Mouse (Mus musculus) stomach, embryonic 15.5 days (tissue): ENCODE measurements around the gene Elmod1. TPM values are rescaled to one million over a fixed set of nuclear protein-coding genes. Genes with fewer than 3 reads are reported as not detected.

ENCODE experiments used
- ATAC-seq: fragments of 200-750 bp; cut with Nextera tagmentation; 2 replicates; pipeline ENCODE4 v1.8.0; 2017; ENCODE audit warnings: low read depth, moderate number of reproducible peaks, moderate TSS enrichment; ENCODE audit not compliant: insufficient read depth, low FRiP score
- H3K27ac ChIP-seq: fragments of 300-500 bp; sonication (generic); 2 replicates; pipeline ENCODE4 v1.5.1; 2015; ENCODE audit warnings: mild to moderate bottlenecking, inconsistent platforms
- H3K27me3 ChIP-seq: fragments of 300-500 bp; sonication (generic); replicated peaks from 2 replicates; pipeline ENCODE4 v1.6.1; 2015; ENCODE audit warnings: inconsistent platforms
- H3K36me3 ChIP-seq: fragments of 300-500 bp; sonication (generic); 2 replicates; pipeline ENCODE4 v1.6.1; 2015; ENCODE audit warnings: inconsistent platforms
- H3K4me1 ChIP-seq: fragments of 300-500 bp; sonication (generic); 2 replicates; pipeline ENCODE4 v1.6.1; 2015; ENCODE audit warnings: inconsistent platforms
- H3K4me2 ChIP-seq: fragments of 300-500 bp; sonication (generic); 2 replicates; pipeline ENCODE4 v1.6.1; 2015; ENCODE audit warnings: mild to moderate bottlenecking, inconsistent platforms
- H3K4me3 ChIP-seq: fragments of 300-500 bp; sonication (generic); replicated peaks from 2 replicates; pipeline ENCODE4 v1.5.1; 2015; ENCODE audit warnings: inconsistent platforms
- H3K9ac ChIP-seq: fragments of 300-500 bp; sonication (generic); 2 replicates; pipeline ENCODE4 v1.6.1; 2015; ENCODE audit warnings: inconsistent platforms
- H3K9me3 ChIP-seq: fragments of 300-500 bp; sonication (generic); 2 replicates; pipeline ENCODE4 v1.6.1; 2016; ENCODE audit warnings: inconsistent platforms
- WGBS: fragments of 180-500 bp; shearing (Covaris S2); methylation state at CpG from one replicate; pipeline ENCODE4 v1.1.7; 2015; 5-methylcytosine and 5-hydroxymethylcytosine counted together
- polyA plus RNA-seq: library from polyadenylated mRNA; unstranded; fragments of >200 nt; fragmentation: Nextera tagmentation; extraction: Ambion mirVana; gene quantifications from 2 replicates; pipeline ENCODE4 v1.2.1, GENCODE M21; 2015

The Elmod1 gene
- polyA plus RNA-seq, 1 experiment from 2014 or later, result 0.32 TPM

DNA sequence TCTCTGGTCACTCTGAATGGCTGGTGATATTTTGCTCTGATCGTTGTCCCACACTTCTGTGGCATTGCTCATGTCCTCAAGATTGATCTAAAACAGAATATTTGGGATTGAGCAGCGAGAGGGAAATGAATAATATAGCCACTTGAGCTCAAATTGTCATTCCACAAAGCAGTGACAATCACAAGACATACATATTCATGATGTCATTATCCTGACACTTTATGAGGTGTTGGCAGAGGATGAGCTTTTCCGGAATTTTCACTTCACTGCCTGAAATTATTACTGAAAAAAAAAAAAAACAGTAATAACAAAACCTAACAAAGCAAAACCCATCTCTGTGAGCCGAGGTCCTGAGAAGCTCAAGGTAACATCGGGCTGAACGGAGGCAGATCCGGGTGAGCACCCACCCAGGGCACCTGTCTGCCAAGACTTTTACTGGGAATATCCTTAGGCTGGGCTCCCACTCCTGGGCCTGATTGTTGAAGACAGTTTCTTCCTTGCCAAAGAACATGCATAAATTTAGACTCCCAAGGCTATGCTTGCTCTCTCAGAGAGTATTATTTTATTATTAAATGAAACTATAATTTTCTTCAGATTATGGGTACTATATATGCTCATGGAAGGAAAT, 71.8 kb downstream of the Elmod1 start:
- Histone ChIP-seq H3K9me3 (no peaks in the 10 kb centered on the region), H3K4me1 (no peaks in the 10 kb centered on the region), H3K9ac (no peak overlapping the region), H3K4me2 (no peak overlapping the region), H3K36me3 (no peaks in the 10 kb centered on the region), H3K27ac (no peak overlapping the region), H3K27me3 (no peaks in the 10 kb centered on the region), H3K4me3 (no peak overlapping the region)
- WGBS, result 89% methylated on average over 7 of the region's 7 CpGs
- ATAC-seq, result no peak

DNA sequence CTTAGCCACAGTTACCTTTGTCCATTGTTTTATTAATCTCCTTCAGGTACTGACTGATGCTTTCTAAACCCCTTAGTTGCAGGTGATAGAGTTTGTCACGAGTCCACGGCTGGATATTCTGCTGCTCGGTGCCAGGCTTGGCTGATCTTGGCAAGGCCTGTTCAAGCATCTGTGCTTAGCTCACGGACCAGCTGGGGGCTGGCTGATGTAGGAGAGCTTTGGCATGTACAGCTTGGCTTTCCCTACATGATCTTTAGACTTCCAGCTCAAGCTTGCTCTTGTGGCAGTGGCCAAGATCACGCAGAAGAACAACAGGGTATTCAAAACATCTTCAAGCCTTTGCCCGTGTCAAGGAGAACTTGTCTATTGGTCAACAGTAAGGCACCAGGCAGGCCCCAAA, 75.3 kb downstream of the Elmod1 start:
- H3K4me1 ChIP-seq, result no peaks in the 10 kb centered on the region
- H3K9ac ChIP-seq, result no peak overlapping the region
- no peak for ATAC-seq
- H3K36me3 ChIP-seq, result no peaks in the 10 kb centered on the region
- no peaks in the 10 kb centered on the region for H3K9me3 ChIP-seq
- WGBS, result 82% methylated on average over 6 of the region's 6 CpGs
- H3K4me3 ChIP-seq, result no peak overlapping the region
- H3K27ac ChIP-seq, result no peak overlapping the region
- H3K27me3 ChIP-seq, result no peaks in the 10 kb centered on the region
- H3K4me2 ChIP-seq, result no peak overlapping the region

DNA sequence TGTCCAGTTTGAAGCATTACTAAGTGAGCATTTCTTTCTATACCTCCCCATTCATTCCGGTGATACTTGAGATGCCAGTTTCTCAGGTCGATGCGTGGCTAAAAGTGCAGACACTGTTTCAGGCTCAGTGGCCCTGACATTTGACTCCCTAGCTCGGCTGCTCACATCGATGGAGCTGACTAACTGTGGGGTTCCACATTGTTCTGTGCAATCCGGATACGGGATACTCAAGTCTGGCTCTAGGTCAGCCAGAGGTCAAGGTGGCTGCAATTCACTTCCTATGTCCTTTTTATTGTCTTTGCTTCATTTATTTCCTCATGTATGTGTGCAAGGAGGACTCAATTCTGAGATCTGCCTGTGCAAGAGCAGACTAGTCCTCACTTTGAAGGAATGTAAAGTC, 79.3 kb downstream of the Elmod1 start:
- no peak for ATAC-seq
- Histone ChIP-seq H3K36me3 (no peaks in the 10 kb centered on the region), H3K4me2 (no peak overlapping the region), H3K4me1 (no peaks in the 10 kb centered on the region), H3K9me3 (no peaks in the 10 kb centered on the region; the same call in 1 of the 2 replicates), H3K9ac (no peak overlapping the region), H3K4me3 (no peak overlapping the region), H3K27ac (no peak overlapping the region), H3K27me3 (no peaks in the 10 kb centered on the region)
- 72% methylated on average over 7 of the region's 7 CpGs for WGBS

DNA sequence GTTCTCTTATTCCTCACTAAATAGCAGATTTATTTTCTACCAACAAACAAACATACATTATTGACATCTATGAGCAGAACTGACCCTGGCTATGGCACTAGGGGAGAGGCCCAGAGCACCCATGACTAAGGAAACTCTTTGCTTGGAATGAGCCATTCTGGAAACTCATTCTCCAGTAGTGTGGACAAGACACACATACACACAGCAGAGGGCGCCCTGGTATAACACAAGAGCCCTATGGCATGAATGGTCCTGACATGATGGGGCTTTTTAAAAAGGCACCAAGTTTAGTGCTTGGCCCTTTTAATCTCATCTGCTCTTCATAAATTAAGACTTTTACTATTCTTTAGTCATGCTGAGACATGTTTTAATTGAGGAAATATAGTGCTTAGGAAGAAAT, 85.0 kb downstream of the Elmod1 start:
- H3K4me3 ChIP-seq, result no peak overlapping the region
- no peaks in the 10 kb centered on the region; the same call in 1 of the 2 replicates for H3K9me3 ChIP-seq
- H3K4me2 ChIP-seq, result no peak overlapping the region
- 0% methylated on average over 1 of the region's 1 CpGs for WGBS
- no peak overlapping the region for H3K27ac ChIP-seq
- ATAC-seq, result no peak
- no peaks in the 10 kb centered on the region for H3K4me1 ChIP-seq
- H3K9ac ChIP-seq, result no peak overlapping the region
- H3K27me3 ChIP-seq, result no peaks in the 10 kb centered on the region
- H3K36me3 ChIP-seq, result no peaks in the 10 kb centered on the region

DNA sequence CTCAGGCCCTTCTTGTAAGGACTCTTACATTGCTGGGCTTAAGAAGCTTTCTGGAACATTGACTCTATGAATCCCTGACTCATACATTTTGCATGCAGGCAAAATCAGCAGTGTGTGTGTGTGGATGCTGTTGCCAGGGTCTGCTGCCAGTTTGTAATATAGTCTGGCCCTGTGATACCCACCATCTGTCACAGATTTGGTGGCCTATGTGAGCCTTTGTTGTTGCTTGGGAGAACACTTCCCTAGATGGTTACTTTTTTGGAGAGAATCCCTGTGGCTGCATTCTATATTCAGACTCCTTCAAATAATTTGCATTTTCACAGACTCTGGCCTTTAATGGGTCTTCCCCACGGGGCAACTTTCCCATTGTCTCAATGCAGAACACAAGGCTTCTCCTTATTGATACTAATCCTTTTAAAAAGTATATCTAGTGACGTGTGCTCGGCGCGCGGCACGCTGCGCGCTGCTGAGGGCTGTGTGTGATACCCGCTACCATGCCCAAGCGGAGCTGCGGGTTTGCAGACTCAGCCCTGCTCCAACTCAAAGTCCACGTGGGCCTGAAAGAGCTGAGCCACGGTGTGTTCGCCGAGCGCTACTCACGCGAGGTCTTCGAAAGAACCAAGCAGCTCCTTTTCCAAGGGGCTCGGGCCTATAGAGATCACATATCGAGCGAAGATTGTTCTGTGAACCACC, 91.4 kb downstream of the Elmod1 start:
- Histone ChIP-seq H3K9me3 (no peaks in the 10 kb centered on the region), H3K27me3 (no peaks in the 10 kb centered on the region), H3K36me3 (no peaks in the 10 kb centered on the region), H3K4me3 (no peak overlapping the region), H3K9ac (no peak overlapping the region), H3K27ac (no peak overlapping the region), H3K4me2 (no peak overlapping the region), H3K4me1 (no peaks in the 10 kb centered on the region)
- 92% methylated on average over 23 of the region's 23 CpGs for WGBS
- ATAC-seq, result no peak

DNA sequence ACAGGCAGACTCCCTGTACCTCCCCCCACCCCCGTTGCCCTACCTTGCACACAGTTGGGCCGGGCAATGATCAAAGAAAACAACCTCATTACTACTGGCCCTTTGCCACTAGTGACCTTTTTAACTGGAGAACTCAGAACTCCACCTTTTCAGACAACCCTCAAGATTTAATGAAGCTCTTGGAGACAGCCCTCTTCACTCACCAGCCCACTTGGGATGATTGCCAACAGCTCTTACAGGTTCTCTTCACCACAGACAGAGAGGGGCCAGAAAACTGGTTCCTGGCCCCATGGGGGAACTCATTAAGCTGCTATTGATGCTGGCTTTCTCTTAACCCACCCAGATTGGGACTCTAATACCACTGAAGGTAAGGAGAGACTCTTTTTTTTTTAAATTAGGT, 97.7 kb downstream of the Elmod1 start:
- 33% methylated on average over 2 of the region's 2 CpGs for WGBS
- Histone ChIP-seq H3K4me2 (no peak overlapping the region), H3K27ac (no peak overlapping the region), H3K27me3 (no peaks in the 10 kb centered on the region), H3K9ac (no peak overlapping the region), H3K4me3 (no peak overlapping the region), H3K4me1 (no peaks in the 10 kb centered on the region), H3K36me3 (no peaks in the 10 kb centered on the region), H3K9me3 (no peaks in the 10 kb centered on the region)
- ATAC-seq, result no peak

DNA sequence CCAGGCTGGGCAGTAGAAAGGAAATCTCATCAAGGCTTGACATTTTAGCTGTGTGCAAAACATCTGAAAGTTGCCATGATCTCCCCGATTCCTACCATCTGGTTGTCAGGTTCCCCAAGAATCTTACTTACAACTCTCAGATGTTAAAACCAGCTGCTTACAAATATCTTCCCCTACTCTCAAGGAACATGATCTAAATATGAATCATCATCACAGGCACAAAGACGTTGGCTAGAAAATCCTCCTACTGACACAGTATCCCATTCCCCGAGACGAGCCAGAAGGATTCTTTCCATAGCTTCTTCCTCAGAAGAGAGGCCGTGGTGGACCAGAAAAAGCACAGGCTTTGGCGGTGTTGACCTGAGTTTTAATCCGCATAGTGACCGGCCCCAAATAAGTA, 101.9 kb downstream of the Elmod1 start:
- 82% methylated on average over 8 of the region's 8 CpGs for WGBS
- H3K4me3 ChIP-seq, result no peak overlapping the region
- no peak overlapping the region for H3K4me2 ChIP-seq
- H3K4me1 ChIP-seq, result no peaks in the 10 kb centered on the region
- H3K27ac ChIP-seq, result no peak overlapping the region
- H3K36me3 ChIP-seq, result no peaks in the 10 kb centered on the region
- H3K27me3 ChIP-seq, result no peaks in the 10 kb centered on the region
- ATAC-seq, result no peak
- no peaks in the 10 kb centered on the region for H3K9me3 ChIP-seq
- H3K9ac ChIP-seq, result no peak overlapping the region

Other genes with a start within 250 kb of the Elmod1 start
- gene Slc35f2, start 203.8 kb downstream of the Elmod1 start, polyA plus RNA-seq, result 7.9 and 8.4 TPM in 2 replicates
- gene Sln, start 125.1 kb downstream of the Elmod1 start, polyA plus RNA-seq, result 1.6 and 4.9 TPM in 2 replicates
- gene Tnfaip8l3, start 93.1 kb upstream of the Elmod1 start, polyA plus RNA-seq, result 0.21 and 0.35 TPM in 2 replicates